Mouse (Mus musculus) cerebellum, adult 2 months (tissue): ENCODE results near the gene Clasp2.

Experiments used
- CTCF ChIP-seq: fragments of 200-500 bp; IDR thresholded peaks from 2 replicates; pipeline ENCODE4 v1.5.1; 2011; ENCODE audit warnings: low read depth, mild to moderate bottlenecking, control low read depth, low read length, moderate library complexity, borderline replicate concordance; ENCODE audit not compliant: insufficient read depth
- POLR2A ChIP-seq: fragments of 200-500 bp; IDR thresholded peaks from 2 replicates; pipeline ENCODE4 v1.6.1; 2011; ENCODE audit warnings: low read length, control low read depth, borderline replicate concordance; ENCODE audit not compliant: insufficient read depth

DNA sequence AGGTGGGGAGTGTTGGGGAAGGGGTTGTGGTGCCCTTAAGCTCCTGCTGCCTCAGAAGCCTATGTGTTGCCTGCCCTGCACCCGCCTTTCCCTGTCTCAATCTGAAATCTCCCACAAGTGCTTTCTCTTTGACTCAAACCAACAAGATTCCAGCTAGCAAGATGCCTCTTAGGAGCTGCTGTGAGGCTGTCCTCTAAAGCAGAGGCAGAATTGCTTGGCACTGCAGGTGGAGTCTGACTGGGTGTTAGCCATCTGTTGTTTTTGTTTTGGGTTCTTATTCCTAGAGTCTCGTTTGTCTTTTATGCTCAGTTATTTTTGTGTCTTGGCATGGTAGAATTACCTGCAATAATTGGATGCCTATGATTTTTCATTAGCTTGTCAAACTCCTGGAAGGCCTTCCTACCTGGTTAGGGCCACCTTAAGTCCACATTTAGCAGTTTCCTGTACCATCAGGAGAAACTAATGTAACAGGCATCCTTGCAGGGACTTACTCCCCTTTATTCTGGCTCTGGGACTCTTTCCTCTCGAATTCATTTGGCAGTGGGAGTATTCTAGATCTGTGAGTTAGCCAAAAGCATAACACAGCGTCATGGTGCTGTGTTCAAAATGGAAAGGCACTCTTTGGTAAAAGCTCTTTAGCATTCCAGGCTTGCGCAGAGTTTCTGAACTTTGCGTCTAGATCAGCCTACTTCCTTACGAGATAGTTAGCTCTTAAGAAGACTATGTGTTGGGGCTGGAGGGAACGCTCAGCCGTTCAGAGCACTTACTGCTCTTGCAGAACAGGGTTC, 198.0 kb downstream of the Clasp2 start:
- TF ChIP-seq CTCF (no peak), POLR2A (no peak)
